Comparison of ENCODE assay signal across 9 mouse cellular contexts in the genomic region with DNA sequence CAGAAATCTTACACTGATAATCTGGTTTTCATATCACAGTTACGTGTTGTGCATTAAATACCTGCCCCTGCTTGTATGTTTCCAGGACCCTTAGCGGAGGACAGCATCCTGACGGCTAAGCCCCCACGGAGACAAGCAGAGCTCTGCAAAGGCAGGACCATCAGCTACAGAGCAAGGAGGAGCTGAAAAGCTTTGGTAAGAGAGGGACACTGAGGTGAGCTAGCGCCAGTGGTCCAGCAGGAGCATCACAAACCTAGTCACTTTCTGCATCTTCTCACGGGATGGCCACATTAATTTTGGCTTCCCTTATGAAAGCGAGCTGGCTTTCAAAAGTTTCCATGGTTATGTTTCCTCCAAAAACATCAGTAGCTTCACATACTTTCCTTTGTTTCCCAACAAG. TPM values are rescaled to one million over a fixed set of nuclear protein-coding genes. Genes with fewer than 3 reads are reported as not detected.
DNase-seq lines count a peak whose midpoint lies in the region; ATAC-seq and TF ChIP-seq lines count a peak whose summit lies in the region.
"Had no signal": no experiment of that assay in that cellular context is flagged by ENCODE, and none has a peak within 500 bp of the region (broad histone marks: within the 10 kb centered on the region; RNA-seq: fewer than 3 reads in every experiment).

No protein-coding gene starts in this region.

- H3K27me3 ChIP-seq in heart, embryonic 13.5 days (replicated peaks) = peaks cover 16% of the 10 kb centered on the region
- no peaks in the 10 kb centered on the region for H3K27me3 ChIP-seq in hindbrain, postnatal 0 days (ENCODE audit: insufficient read depth, low read length)
- no peaks in the 10 kb centered on the region for H3K27me3 ChIP-seq in midbrain, postnatal 0 days (ENCODE audit: insufficient read depth, low read length)

- peak overlapping the region; percentile 47 for H3K4me3 ChIP-seq in heart, embryonic 13.5 days
- H3K4me3 ChIP-seq in hindbrain, postnatal 0 days (ENCODE audit: low read length) = peak overlapping the region; percentile 45
- H3K4me3 ChIP-seq in midbrain, postnatal 0 days (ENCODE audit: low read depth, low read length) = peak overlapping the region; percentile 41

- ATAC-seq in heart, embryonic 13.5 days (ENCODE audit: extremely low read depth, insufficient number of reproducible peaks, low FRiP score, low TSS enrichment) = no peak
- peak; percentile 48 for ATAC-seq in hindbrain, postnatal 0 days
- peak; percentile 59 for ATAC-seq in midbrain, postnatal 0 days (ENCODE audit: low FRiP score)

- peak overlapping the region; percentile 85 for H3K4me2 ChIP-seq in heart, embryonic 13.5 days
- peak overlapping the region; percentile 89 for H3K4me2 ChIP-seq in hindbrain, postnatal 0 days (ENCODE audit: low read depth, low read length)
- peak overlapping the region; percentile 91 for H3K4me2 ChIP-seq in midbrain, postnatal 0 days (ENCODE audit: low read depth, low read length, poor library complexity, severe bottlenecking)

- no peaks in the 10 kb centered on the region for H3K36me3 ChIP-seq in heart, embryonic 13.5 days
- no peaks in the 10 kb centered on the region for H3K36me3 ChIP-seq in hindbrain, postnatal 0 days (ENCODE audit: insufficient read depth, low read length)
- H3K36me3 ChIP-seq in midbrain, postnatal 0 days (ENCODE audit: insufficient read depth, low read length) = no peaks in the 10 kb centered on the region

- 5% methylated on average over 7 of the region's 7 CpGs for WGBS in heart, embryonic 13.5 days
- WGBS in hindbrain, postnatal 0 days = 2% methylated on average over 7 of the region's 7 CpGs
- WGBS in midbrain, postnatal 0 days = 2% methylated on average over 7 of the region's 7 CpGs

- H3K27ac ChIP-seq in heart, embryonic 13.5 days (replicated peaks) = no peak overlapping the region
- H3K27ac ChIP-seq in hindbrain, postnatal 0 days = no peak overlapping the region
- H3K27ac ChIP-seq in midbrain, postnatal 0 days (ENCODE audit: low read depth, low read length) = no peak overlapping the region

- peaks cover 8% of the 10 kb centered on the region for H3K4me1 ChIP-seq in heart, embryonic 13.5 days
- no peaks in the 10 kb centered on the region for H3K4me1 ChIP-seq in hindbrain, postnatal 0 days (ENCODE audit: insufficient read depth, low read length)
- no peaks in the 10 kb centered on the region for H3K4me1 ChIP-seq in midbrain, postnatal 0 days (ENCODE audit: insufficient read depth, low read length)

- TF ChIP-seq CTCF in hindbrain, postnatal 0 days (IDR thresholded peaks at IDR 0.05; ENCODE audit: low read depth) = no peak
- TF ChIP-seq CTCF in midbrain, postnatal 0 days (IDR thresholded peaks at IDR 0.05) = no peak

- DNase-seq in heart, postnatal 4 days = no peak
- DNase-seq in embryo, embryonic 9.5 days (ENCODE audit: extremely low spot score) = peak; percentile 31
- DNase-seq in hindbrain, postnatal 0 days (ENCODE audit: low spot score) = peak; percentile 33
- DNase-seq in midbrain, postnatal 0 days (ENCODE audit: low spot score) = no peak
- DNase-seq in B cell, adult 2 months = no peak
- no peak for DNase-seq in layer of hippocampus, postnatal 36 days
- no peak for DNase-seq in kidney, adult 8-10 months

- H3K9me3 ChIP-seq in heart, embryonic 13.5 days = peaks cover 6% of the 10 kb centered on the region
- H3K9me3 ChIP-seq in hindbrain, postnatal 0 days (ENCODE audit: low read length) = no peaks in the 10 kb centered on the region
- H3K9me3 ChIP-seq in midbrain, postnatal 0 days (ENCODE audit: low read length) = no peaks in the 10 kb centered on the region

- peak overlapping the region; percentile 73 for H3K9ac ChIP-seq in heart, embryonic 13.5 days
- peak overlapping the region; percentile 31; the same call in 1 of the 2 replicates for H3K9ac ChIP-seq in hindbrain, postnatal 0 days (replicated peaks; ENCODE audit: low read length)
- no peak overlapping the region; the same call in 1 of the 2 replicates for H3K9ac ChIP-seq in midbrain, postnatal 0 days (replicated peaks; ENCODE audit: low read length, poor library complexity, severe bottlenecking)

RNA-seq across cellular contexts. Expression of gene Pglyrp1, which starts 1.7 kb away (rescaled TPM):
- polyA plus RNA-seq in heart, embryonic 13.5 days (2015; fragmentation: Nextera tagmentation; extraction: Ambion mirVana) = 0.82 and 1.2 TPM in 2 replicates
- total RNA-seq in heart, postnatal 4 days (2021) = 1 to 10 TPM; 1.1 to 2.0 TPM
- 29.7 and 30.2 TPM in 2 replicates for total RNA-seq in hindbrain, postnatal 0 days (2014; rRNA removed)
- 29.1 and 30.0 TPM in 2 replicates for polyA plus RNA-seq in hindbrain, postnatal 0 days (2015; fragmentation: Nextera tagmentation; extraction: Ambion mirVana)
- 17.3 and 18.2 TPM in 2 replicates for total RNA-seq in midbrain, postnatal 0 days (2014; rRNA removed)
- 26.8 and 27.1 TPM in 2 replicates for polyA plus RNA-seq in midbrain, postnatal 0 days (2015; fragmentation: Nextera tagmentation; extraction: Ambion mirVana)
- total RNA-seq in layer of hippocampus, postnatal 36 days (2021) = 10 to 100 TPM; 13.6 to 21.1 TPM

RNA-seq across cellular contexts. Expression of gene Mill2, which starts 33.0 kb away (rescaled TPM):
- 0.16 and 0.18 TPM in 2 replicates for polyA plus RNA-seq in heart, embryonic 13.5 days (2015; fragmentation: Nextera tagmentation; extraction: Ambion mirVana)
- 1 to 10 TPM; 2.8 to 3.5 TPM for total RNA-seq in heart, postnatal 4 days (2021)
- total RNA-seq in hindbrain, postnatal 0 days (2014; rRNA removed) = 1.1 and 1.5 TPM in 2 replicates
- 0.72 and 0.79 TPM in 2 replicates for polyA plus RNA-seq in hindbrain, postnatal 0 days (2015; fragmentation: Nextera tagmentation; extraction: Ambion mirVana)
- 2.0 and 3.3 TPM in 2 replicates for total RNA-seq in midbrain, postnatal 0 days (2014; rRNA removed)
- polyA plus RNA-seq in midbrain, postnatal 0 days (2015; fragmentation: Nextera tagmentation; extraction: Ambion mirVana) = 0.64 and 0.93 TPM in 2 replicates
- total RNA-seq in layer of hippocampus, postnatal 36 days (2021) = 1 to 10 TPM; 2.1 TPM

RNA-seq across cellular contexts. Expression of gene Ccdc61, which starts 37.4 kb away (rescaled TPM):
- polyA plus RNA-seq in heart, embryonic 13.5 days (2015; fragmentation: Nextera tagmentation; extraction: Ambion mirVana) = 18.2 and 23.0 TPM in 2 replicates
- total RNA-seq in heart, postnatal 4 days (2021) = 10 to 100 TPM; 11.9 to 14.9 TPM
- total RNA-seq in hindbrain, postnatal 0 days (2014; rRNA removed) = 22.0 and 31.5 TPM in 2 replicates
- polyA plus RNA-seq in hindbrain, postnatal 0 days (2015; fragmentation: Nextera tagmentation; extraction: Ambion mirVana) = 32.9 and 35.2 TPM in 2 replicates
- total RNA-seq in midbrain, postnatal 0 days (2014; rRNA removed) = 21.3 and 25.5 TPM in 2 replicates
- polyA plus RNA-seq in midbrain, postnatal 0 days (2015; fragmentation: Nextera tagmentation; extraction: Ambion mirVana) = 29.5 and 35.2 TPM in 2 replicates
- total RNA-seq in layer of hippocampus, postnatal 36 days (2021) = 10 to 100 TPM; 11.3 to 12.5 TPM

RNA-seq across cellular contexts. Expression of gene Psg17, which starts 51.4 kb away (rescaled TPM):
- 0.09 TPM in 1 of 2 replicates, not detected in the other for polyA plus RNA-seq in heart, embryonic 13.5 days (2015; fragmentation: Nextera tagmentation; extraction: Ambion mirVana)
- not detected for total RNA-seq in heart, postnatal 4 days (2021)
- not detected in 2 replicates for total RNA-seq in hindbrain, postnatal 0 days (2014; rRNA removed)
- not detected in 2 replicates for polyA plus RNA-seq in hindbrain, postnatal 0 days (2015; fragmentation: Nextera tagmentation; extraction: Ambion mirVana)
- not detected in 2 replicates for total RNA-seq in midbrain, postnatal 0 days (2014; rRNA removed)
- not detected in 2 replicates for polyA plus RNA-seq in midbrain, postnatal 0 days (2015; fragmentation: Nextera tagmentation; extraction: Ambion mirVana)
- total RNA-seq in layer of hippocampus, postnatal 36 days (2021) = not detected
- total RNA-seq: liver, adult 2 months had no signal
- polyA plus RNA-seq: liver, adult 2 months had no signal

RNA-seq across cellular contexts. Expression of gene Nova2, which starts 52.9 kb away (rescaled TPM):
- polyA plus RNA-seq in heart, embryonic 13.5 days (2015; fragmentation: Nextera tagmentation; extraction: Ambion mirVana) = 0.52 and 0.60 TPM in 2 replicates
- 1 to 10 TPM; 8.6 to 9.1 TPM for total RNA-seq in heart, postnatal 4 days (2021)
- 18.3 and 19.8 TPM in 2 replicates for total RNA-seq in hindbrain, postnatal 0 days (2014; rRNA removed)
- polyA plus RNA-seq in hindbrain, postnatal 0 days (2015; fragmentation: Nextera tagmentation; extraction: Ambion mirVana) = 9.2 and 9.7 TPM in 2 replicates
- total RNA-seq in midbrain, postnatal 0 days (2014; rRNA removed) = 20.9 and 26.5 TPM in 2 replicates
- polyA plus RNA-seq in midbrain, postnatal 0 days (2015; fragmentation: Nextera tagmentation; extraction: Ambion mirVana) = 8.7 and 10.1 TPM in 2 replicates
- total RNA-seq in layer of hippocampus, postnatal 36 days (2021) = 10 to 100 TPM; 82.2 to 84.5 TPM

Comparison
In these comparisons a context has a peak if more than half of its experiments do, and no peak if none do; other contexts are left out.
1. DNase-seq: peak in embryo, embryonic 9.5 days (single experiment) and hindbrain, postnatal 0 days (single experiment); none in heart, postnatal 4 days (single experiment), midbrain, postnatal 0 days (single experiment), B cell, adult 2 months (0 of 2), layer of hippocampus, postnatal 36 days (0 of 2) and kidney, adult 8-10 months (0 of 2).
2. Peak in every context shown above with its lines, with median percentiles within 50 percentile points of each other: H3K4me2 ChIP-seq and H3K4me3 ChIP-seq.